Mouse (Mus musculus) kidney, embryonic 14.5 days (tissue): ENCODE data around the gene Pafah1b1. TPM values are rescaled to one million over a fixed set of nuclear protein-coding genes. Genes with fewer than 3 reads are reported as not detected.

Source experiments
- ATAC-seq: fragments of 200-750 bp; cut with Nextera tagmentation; 2 replicates; pipeline ENCODE4 v1.8.0; 2017; ENCODE audit warnings: moderate number of reproducible peaks, mild to moderate bottlenecking, moderate TSS enrichment, moderate library complexity; ENCODE audit not compliant: low FRiP score, low TSS enrichment
- H3K27ac ChIP-seq: fragments of 300-500 bp; sonication (generic); 2 replicates; pipeline ENCODE4 v1.5.1; 2014; ENCODE audit warnings: low read depth, mild to moderate bottlenecking, low read length, moderate library complexity, mixed read lengths
- H3K27me3 ChIP-seq: fragments of 300-500 bp; sonication (generic); 2 replicates; pipeline ENCODE4 v1.6.1; 2014; ENCODE audit warnings: mild to moderate bottlenecking, low read length; ENCODE audit not compliant: control insufficient read depth, insufficient read depth
- H3K36me3 ChIP-seq: fragments of 300-500 bp; sonication (generic); 2 replicates; pipeline ENCODE4 v1.6.1; 2014; ENCODE audit warnings: low read length, mixed read lengths; ENCODE audit not compliant: control insufficient read depth, insufficient read depth
- H3K4me1 ChIP-seq: fragments of 300-500 bp; sonication (generic); 2 replicates; pipeline ENCODE4 v1.6.1; 2014; ENCODE audit warnings: low read length, mixed read lengths; ENCODE audit not compliant: control insufficient read depth, insufficient read depth
- H3K4me2 ChIP-seq: fragments of 300-500 bp; sonication (generic); replicated peaks from 2 replicates; pipeline ENCODE4 v1.6.1; 2014; ENCODE audit warnings: low read depth, mild to moderate bottlenecking, low read length
- H3K4me3 ChIP-seq: fragments of 300-500 bp; sonication (generic); 2 replicates; pipeline ENCODE4 v1.5.1; 2014; ENCODE audit warnings: mild to moderate bottlenecking, low read length
- H3K9ac ChIP-seq: fragments of 300-500 bp; sonication (generic); 2 replicates; pipeline ENCODE4 v1.6.1; 2014; ENCODE audit warnings: low read depth, mild to moderate bottlenecking, low read length, moderate library complexity
- H3K9me3 ChIP-seq: fragments of 300-500 bp; sonication (generic); 2 replicates; pipeline ENCODE4 v1.6.1; 2016; ENCODE audit warnings: low read length; ENCODE audit not compliant: control insufficient read depth
- WGBS: fragments of 180-500 bp; shearing (Covaris S2); extraction: QIAGEN DNeasy Blood & Tissue Kit; methylation state at CpG from one replicate; pipeline ENCODE4 v1.1.7; 2014; 5-methylcytosine and 5-hydroxymethylcytosine counted together
- polyA plus RNA-seq: library from polyadenylated mRNA; unstranded; fragments of >200 nt; fragmentation: Nextera tagmentation; extraction: Ambion mirVana; gene quantifications from 2 replicates; pipeline ENCODE4 v1.2.1, GENCODE M21; 2014

Gene Pafah1b1
- polyA plus RNA-seq, 1 experiment from 2014 or later = 74.1 TPM

GRCm38 (mm10) chr11:74668466-74668865 lies 56.0 kb downstream of the Pafah1b1 start:
- Histone ChIP-seq H3K9me3 (no peaks in the 10 kb centered on the region), H3K4me1 (no peaks in the 10 kb centered on the region), H3K27me3 (no peaks in the 10 kb centered on the region), H3K4me3 (no peak overlapping the region), H3K36me3 (peaks cover 67% of the 10 kb centered on the region), H3K27ac (no peak overlapping the region), H3K9ac (no peak overlapping the region), H3K4me2 (no peak overlapping the region)
- ATAC-seq = no peak
- 90% methylated on average over 5 of the region's 5 CpGs for WGBS

- Histone ChIP-seq H3K4me3 (no peak overlapping the region), H3K27me3 (no peaks in the 10 kb centered on the region), H3K27ac (no peak overlapping the region), H3K9me3 (no peaks in the 10 kb centered on the region), H3K4me2 (no peak overlapping the region), H3K36me3 (peaks cover 72% of the 10 kb centered on the region), H3K9ac (no peak overlapping the region), H3K4me1 (no peaks in the 10 kb centered on the region)
- 94% methylated on average over 13 of the region's 13 CpGs for WGBS
- no peak for ATAC-seq
These were observed 56.9 kb downstream of the Pafah1b1 start for GRCm38 (mm10) chr11:74667582-74668010.

- Histone ChIP-seq H3K9ac (no peak overlapping the region), H3K9me3 (no peaks in the 10 kb centered on the region), H3K4me1 (no peaks in the 10 kb centered on the region), H3K27me3 (no peaks in the 10 kb centered on the region), H3K36me3 (peaks cover 78% of the 10 kb centered on the region), H3K4me3 (no peak overlapping the region), H3K4me2 (no peak overlapping the region), H3K27ac (no peak overlapping the region)
- 97% methylated on average over 14 of the region's 14 CpGs for WGBS
- no peak for ATAC-seq
These were observed 57.5 kb downstream of the Pafah1b1 start for GRCm38 (mm10) chr11:74666776-74667581.

- ATAC-seq = no peak
- Histone ChIP-seq H3K36me3 (peaks cover 86% of the 10 kb centered on the region), H3K9me3 (no peaks in the 10 kb centered on the region), H3K4me3 (no peak overlapping the region), H3K4me2 (no peak overlapping the region), H3K9ac (no peak overlapping the region), H3K4me1 (no peaks in the 10 kb centered on the region), H3K27ac (no peak overlapping the region), H3K27me3 (no peaks in the 10 kb centered on the region)
- WGBS = 95% methylated on average over 5 of the region's 5 CpGs
These were observed 58.2 kb downstream of the Pafah1b1 start for GRCm38 (mm10) chr11:74666284-74666652.

- H3K36me3 ChIP-seq = peaks cover 91% of the 10 kb centered on the region
- 94% methylated on average over 17 of the region's 17 CpGs for WGBS
- no peak overlapping the region for H3K9ac ChIP-seq
- H3K9me3 ChIP-seq = no peaks in the 10 kb centered on the region
- H3K27ac ChIP-seq = no peak overlapping the region
- no peaks in the 10 kb centered on the region for H3K27me3 ChIP-seq
- no peak overlapping the region for H3K4me2 ChIP-seq
- no peak for ATAC-seq
- H3K4me1 ChIP-seq = no peaks in the 10 kb centered on the region
- H3K4me3 ChIP-seq = no peak overlapping the region
These were observed 58.7 kb downstream of the Pafah1b1 start for GRCm38 (mm10) chr11:74665631-74666283.

GRCm38 (mm10) chr11:74664906-74665305 lies 59.6 kb downstream of the Pafah1b1 start:
- no peak overlapping the region for H3K4me2 ChIP-seq
- no peak for ATAC-seq
- H3K4me3 ChIP-seq = no peak overlapping the region
- H3K9me3 ChIP-seq = no peaks in the 10 kb centered on the region
- peaks cover 98% of the 10 kb centered on the region for H3K36me3 ChIP-seq
- 86% methylated on average over 8 of the region's 8 CpGs for WGBS
- H3K27ac ChIP-seq = no peak overlapping the region
- H3K4me1 ChIP-seq = no peaks in the 10 kb centered on the region
- no peak overlapping the region for H3K9ac ChIP-seq
- H3K27me3 ChIP-seq = no peaks in the 10 kb centered on the region

- whole genome bisulfite sequencing = 92% methylated on average over 3 of the region's 3 CpGs
- Histone ChIP-seq H3K36me3 (peaks cover 98% of the 10 kb centered on the region), H3K27me3 (no peaks in the 10 kb centered on the region), H3K9ac (no peak overlapping the region), H3K4me3 (no peak overlapping the region), H3K4me1 (no peaks in the 10 kb centered on the region), H3K27ac (no peak overlapping the region), H3K9me3 (no peaks in the 10 kb centered on the region), H3K4me2 (no peak overlapping the region)
- no peak for ATAC-seq
These were observed 60.2 kb downstream of the Pafah1b1 start for GRCm38 (mm10) chr11:74664279-74664678.

- no peak overlapping the region for H3K27ac ChIP-seq
- 90% methylated on average over 6 of the region's 6 CpGs for WGBS
- H3K4me2 ChIP-seq = no peak overlapping the region
- no peak overlapping the region for H3K9ac ChIP-seq
- no peaks in the 10 kb centered on the region for H3K4me1 ChIP-seq
- H3K4me3 ChIP-seq = no peak overlapping the region
- H3K9me3 ChIP-seq = peaks cover 5% of the 10 kb centered on the region; the same call in 1 of the 2 replicates
- peaks cover 99% of the 10 kb centered on the region for H3K36me3 ChIP-seq
- no peak for ATAC-seq
- H3K27me3 ChIP-seq = no peaks in the 10 kb centered on the region
These were observed 62.2 kb downstream of the Pafah1b1 start for GRCm38 (mm10) chr11:74662221-74662620.

GRCm38 (mm10) chr11:74661641-74662040 lies 62.8 kb downstream of the Pafah1b1 start:
- Histone ChIP-seq H3K27ac (no peak overlapping the region), H3K9ac (no peak overlapping the region), H3K4me2 (no peak overlapping the region), H3K9me3 (peaks cover 5% of the 10 kb centered on the region; the same call in 1 of the 2 replicates), H3K36me3 (peaks cover 98% of the 10 kb centered on the region), H3K27me3 (no peaks in the 10 kb centered on the region), H3K4me1 (no peaks in the 10 kb centered on the region), H3K4me3 (no peak overlapping the region)
- WGBS = 93% methylated on average over 19 of the region's 19 CpGs
- ATAC-seq = no peak
